In the genomic region with DNA sequence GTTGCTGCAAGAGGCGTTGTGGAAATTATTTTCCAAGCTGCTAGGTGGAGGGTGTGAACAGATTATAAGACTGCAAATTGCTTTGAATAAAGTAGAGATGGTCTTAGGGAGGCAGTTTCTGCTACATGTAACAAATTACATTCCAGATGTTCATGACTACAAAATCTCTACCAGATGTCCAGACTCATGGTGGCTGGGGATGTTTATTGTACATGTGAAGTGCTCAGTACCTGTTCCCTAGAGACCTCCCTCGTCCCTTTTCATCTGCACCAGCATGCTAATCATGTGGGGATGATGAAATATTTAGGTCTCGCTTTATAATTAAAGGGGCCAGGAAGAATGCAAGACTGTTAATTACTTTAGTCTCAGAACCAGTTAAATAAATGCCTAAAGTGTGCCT, we compare ENCODE assay signal across 15 mouse cellular contexts.
DNase-seq lines count a peak whose midpoint lies in the region; ATAC-seq and TF ChIP-seq lines count a peak whose summit lies in the region.
"Had no signal": no experiment of that assay in that cellular context is flagged by ENCODE, and none has a peak within 500 bp of the region (broad histone marks: within the 10 kb centered on the region; RNA-seq: fewer than 3 reads in every experiment).

No protein-coding gene starts in this region.

- H3K9ac ChIP-seq in limb, embryonic 14.5 days (ENCODE audit: low read depth, low read length, severe bottlenecking) = no peak overlapping the region
- H3K9ac ChIP-seq: kidney, embryonic 15.5 days; liver, embryonic 15.5 days; neural tube, embryonic 12.5 days had no signal

- H3K27ac ChIP-seq in gastrocnemius, adult 2 months = peak overlapping the region; percentile 62
- H3K27ac ChIP-seq in kidney, adult 2 months (ENCODE audit: insufficient read depth, low read depth, low read length) = peak overlapping the region; percentile 73
- H3K27ac ChIP-seq in brown adipose tissue, adult 24 weeks (replicated peaks; ENCODE audit: low read depth, low read length) = peak overlapping the region; percentile 93
- H3K27ac ChIP-seq in limb, embryonic 14.5 days (replicated peaks; ENCODE audit: low read depth, low read length) = no peak overlapping the region
- H3K27ac ChIP-seq: kidney, embryonic 15.5 days; liver, embryonic 15.5 days; midbrain, embryonic 10.5 days; neural tube, embryonic 12.5 days had no signal

- H3K9me3 ChIP-seq in limb, embryonic 14.5 days (ENCODE audit: control insufficient read depth, low read length) = no peaks in the 10 kb centered on the region
- H3K9me3 ChIP-seq: kidney, embryonic 15.5 days; liver, embryonic 15.5 days; midbrain, embryonic 10.5 days; neural tube, embryonic 12.5 days had no signal

- no peak overlapping the region for H3K4me2 ChIP-seq in limb, embryonic 14.5 days (replicated peaks; ENCODE audit: low read depth, low read length, severe bottlenecking)
- H3K4me2 ChIP-seq: kidney, embryonic 15.5 days; liver, embryonic 15.5 days; neural tube, embryonic 12.5 days had no signal

- no peak for TF ChIP-seq CTCF in gastrocnemius, adult 2 months (IDR thresholded peaks at IDR 0.05)
- TF ChIP-seq CTCF in kidney, adult 2 months (conservative IDR thresholded peaks at IDR 0.05; ENCODE audit: insufficient read depth, insufficient read length, low read depth, low read length) = no peak

- no peaks in the 10 kb centered on the region; the same call in 1 of the 2 replicates for H3K4me1 ChIP-seq in kidney, adult 2 months (ENCODE audit: control insufficient read depth, insufficient read depth, low read length)
- H3K4me1 ChIP-seq in brown adipose tissue, adult 24 weeks (ENCODE audit: control insufficient read depth, insufficient read depth, insufficient read length, low read length) = peaks cover 15% of the 10 kb centered on the region; the same call in 1 of the 2 replicates
- H3K4me1 ChIP-seq in limb, embryonic 14.5 days (ENCODE audit: control insufficient read depth, insufficient read depth, low read length) = peaks cover 6% of the 10 kb centered on the region
- H3K4me1 ChIP-seq: kidney, embryonic 15.5 days; liver, embryonic 15.5 days; neural tube, embryonic 12.5 days had no signal

- WGBS in kidney, adult 2 months = 70% methylated on average over 3 of the region's 3 CpGs
- WGBS in limb, embryonic 14.5 days = 16% methylated on average over 3 of the region's 3 CpGs

- no peak for ATAC-seq in limb, embryonic 14.5 days (ENCODE audit: low FRiP score, low read depth)

- no peaks in the 10 kb centered on the region for H3K27me3 ChIP-seq in kidney, adult 2 months (replicated peaks; ENCODE audit: control insufficient read depth, insufficient read depth, low read length)
- no peaks in the 10 kb centered on the region for H3K27me3 ChIP-seq in limb, embryonic 14.5 days (ENCODE audit: control insufficient read depth, insufficient read depth, low read length)
- H3K27me3 ChIP-seq: kidney, embryonic 15.5 days; liver, embryonic 15.5 days; neural tube, embryonic 12.5 days had no signal

- H3K4me3 ChIP-seq in gastrocnemius, adult 2 months = no peak overlapping the region
- H3K4me3 ChIP-seq in kidney, adult 2 months (ENCODE audit: insufficient read depth, low read depth, low read length) = no peak overlapping the region
- no peak overlapping the region for H3K4me3 ChIP-seq in brown adipose tissue, adult 24 weeks (ENCODE audit: insufficient read depth, low read depth, low read length)
- no peak overlapping the region for H3K4me3 ChIP-seq in limb, embryonic 14.5 days (replicated peaks; ENCODE audit: low read length)
- H3K4me3 ChIP-seq: kidney, embryonic 15.5 days; liver, embryonic 15.5 days; midbrain, embryonic 10.5 days; neural tube, embryonic 12.5 days had no signal

- no peaks in the 10 kb centered on the region for H3K36me3 ChIP-seq in kidney, adult 2 months (ENCODE audit: control insufficient read depth, insufficient read depth, low read length)
- H3K36me3 ChIP-seq in limb, embryonic 14.5 days (ENCODE audit: control insufficient read depth, insufficient read depth, low read length) = no peaks in the 10 kb centered on the region
- H3K36me3 ChIP-seq: kidney, embryonic 15.5 days; liver, embryonic 15.5 days; midbrain, embryonic 10.5 days; neural tube, embryonic 12.5 days had no signal

- no peak for DNase-seq in gastrocnemius, adult 2 months
- no peak for DNase-seq in gastrocnemius, adult 8-10 months (ENCODE audit: low spot score in 2 of 2)
- no peak for DNase-seq in kidney, adult 2 months
- no peak for DNase-seq in kidney, adult 18-20 months
- peak; percentile 37 for DNase-seq in limb, embryonic 14.5 days (ENCODE audit: low spot score)
- DNase-seq in left cerebral cortex, postnatal 10 days (ENCODE audit: extremely low spot score in 1 of 2, low spot score in 2 of 2) = no peak
- DNase-seq in frontal cortex, postnatal 14 days (ENCODE audit: low spot score in 2 of 2) = no peak
- DNase-seq: cerebellum, adult 2 months; right cerebral cortex, postnatal 14 days; thymus, postnatal 25 days had no signal

- intact Hi-C loops in gastrocnemius, adult 2 months (cut with DNase I) = no loop called here
- intact Hi-C loops in left cerebral cortex, postnatal 10 days (cut with DNase I) = no loop called here

- TF ChIP-seq POLR2A in kidney, adult 2 months (IDR thresholded peaks at IDR 0.05; ENCODE audit: low read depth, low read length) = no peak
- TF ChIP-seq POLR2A in limb, embryonic 14.5 days (IDR thresholded peaks at IDR 0.05; ENCODE audit: borderline replicate concordance, extremely low read depth, insufficient read depth, insufficient read length) = no peak
